Comparison of ENCODE assay signal across 22 mouse cellular contexts in genomic region chr11:70216103-70216502, GRCm38 (mm10). TPM values are rescaled to one million over a fixed set of nuclear protein-coding genes. Genes with fewer than 3 reads are reported as not detected.
"Had no signal": no experiment of that assay in that cellular context is flagged by ENCODE, and none has a peak within 500 bp of the region (broad histone marks: within the 10 kb centered on the region; RNA-seq: fewer than 3 reads in every experiment).

No protein-coding gene starts in this region.

- H3K4me2 ChIP-seq: lung, embryonic 15.5 days; midbrain, embryonic 11.5 days; midbrain, embryonic 13.5 days; neural tube, embryonic 13.5 days had no signal

- H3K4me3 ChIP-seq: lung, embryonic 15.5 days; megakaryocyte, embryonic 14.5 days; midbrain, embryonic 13.5 days; midbrain, embryonic 15.5 days; neural tube, embryonic 13.5 days had no signal

- H3K36me3 ChIP-seq: lung, embryonic 15.5 days had no signal

- H3K9ac ChIP-seq: lung, embryonic 15.5 days; midbrain, embryonic 13.5 days; midbrain, embryonic 15.5 days; neural tube, embryonic 15.5 days had no signal

- ATAC-seq: lung, postnatal 0 days; midbrain, embryonic 13.5 days; midbrain, embryonic 15.5 days had no signal

- H3K27ac ChIP-seq: lung, embryonic 15.5 days; macrophage; midbrain, embryonic 13.5 days; midbrain, embryonic 15.5 days; neural tube, embryonic 13.5 days; neural tube, embryonic 15.5 days had no signal

- H3K9me3 ChIP-seq: lung, embryonic 15.5 days; megakaryocyte, embryonic 14.5 days; midbrain, embryonic 13.5 days; midbrain, embryonic 15.5 days; neural tube, embryonic 13.5 days; neural tube, embryonic 15.5 days had no signal

- DNase-seq: lung, adult 2 months; lung, postnatal 14 days; lung, postnatal 36 days; retina, postnatal 1 day; right cerebral cortex, adult 18-20 months; right cerebral cortex, postnatal 25 days; right cerebral cortex, postnatal 4 days; spleen, adult 18-20 months; thymus, adult 18-20 months; thymus, postnatal 14 days; thymus, postnatal 36 days had no signal

RNA-seq across cellular contexts. Expression of gene Slc16a11, which starts 3.6 kb away (rescaled TPM):
- total RNA-seq: megakaryocyte progenitor cell, adult 5-6 weeks; monocyte, adult 5-6 weeks had no signal
- polyA plus RNA-seq: macrophage had no signal

RNA-seq across cellular contexts. Expression of gene Bcl6b, which starts 13.5 kb away (rescaled TPM):
- total RNA-seq: megakaryocyte progenitor cell, adult 5-6 weeks; monocyte, adult 5-6 weeks had no signal
- polyA plus RNA-seq: macrophage had no signal

RNA-seq across cellular contexts. Expression of gene Gm21988, which starts 23.5 kb away (rescaled TPM):
- total RNA-seq: monocyte, adult 5-6 weeks had no signal
